Mouse (Mus musculus) kidney, embryonic 16.5 days (tissue): ENCODE measurements around the gene Olfr348. TPM values are rescaled to one million over a fixed set of nuclear protein-coding genes. Genes with fewer than 3 reads are reported as not detected.

Experiments
- ATAC-seq: fragments of 200-750 bp; cut with Nextera tagmentation; 2 replicates; pipeline ENCODE4 v1.8.0; 2017; ENCODE audit warnings: moderate TSS enrichment; ENCODE audit not compliant: low FRiP score, low TSS enrichment
- H3K27ac ChIP-seq: fragments of 300-500 bp; sonication (generic); 2 replicates; pipeline ENCODE4 v1.5.1; 2014; ENCODE audit warnings: low read length
- H3K27me3 ChIP-seq: fragments of 300-500 bp; sonication (generic); 2 replicates; pipeline ENCODE4 v1.6.1; 2014; ENCODE audit warnings: low read length, control low read depth, mixed read lengths; ENCODE audit not compliant: insufficient read depth
- H3K36me3 ChIP-seq: fragments of 300-500 bp; sonication (generic); 2 replicates; pipeline ENCODE4 v1.6.1; 2014; ENCODE audit warnings: low read length, control low read depth, mixed read lengths; ENCODE audit not compliant: insufficient read depth
- H3K4me1 ChIP-seq: fragments of 300-500 bp; sonication (generic); 2 replicates; pipeline ENCODE4 v1.6.1; 2014; ENCODE audit warnings: low read length, control low read depth, mixed read lengths; ENCODE audit not compliant: insufficient read depth
- H3K4me2 ChIP-seq: fragments of 300-500 bp; sonication (generic); replicated peaks from 2 replicates; pipeline ENCODE4 v1.6.1; 2014; ENCODE audit warnings: low read depth, low read length
- H3K4me3 ChIP-seq: fragments of 300-500 bp; sonication (generic); 2 replicates; pipeline ENCODE4 v1.5.1; 2014; ENCODE audit warnings: mild to moderate bottlenecking, low read length
- H3K9ac ChIP-seq: fragments of 300-500 bp; sonication (generic); replicated peaks from 2 replicates; pipeline ENCODE4 v1.6.1; 2014; ENCODE audit warnings: low read length
- H3K9me3 ChIP-seq: fragments of 300-500 bp; sonication (generic); 2 replicates; pipeline ENCODE4 v1.6.1; 2016; ENCODE audit warnings: low read length, control low read depth
- WGBS: fragments of 180-500 bp; shearing (Covaris S2); extraction: QIAGEN DNeasy Blood & Tissue Kit; methylation state at CpG from one replicate; pipeline ENCODE4 v1.1.7; 2014; 5-methylcytosine and 5-hydroxymethylcytosine counted together
- polyA plus RNA-seq: library from polyadenylated mRNA; unstranded; fragments of >200 nt; fragmentation: Nextera tagmentation; extraction: Ambion mirVana; gene quantifications from 2 replicates; pipeline ENCODE4 v1.2.1, GENCODE M21; 2015

Olfr348 gene
- not detected in 2 replicates for polyA plus RNA-seq

DNA sequence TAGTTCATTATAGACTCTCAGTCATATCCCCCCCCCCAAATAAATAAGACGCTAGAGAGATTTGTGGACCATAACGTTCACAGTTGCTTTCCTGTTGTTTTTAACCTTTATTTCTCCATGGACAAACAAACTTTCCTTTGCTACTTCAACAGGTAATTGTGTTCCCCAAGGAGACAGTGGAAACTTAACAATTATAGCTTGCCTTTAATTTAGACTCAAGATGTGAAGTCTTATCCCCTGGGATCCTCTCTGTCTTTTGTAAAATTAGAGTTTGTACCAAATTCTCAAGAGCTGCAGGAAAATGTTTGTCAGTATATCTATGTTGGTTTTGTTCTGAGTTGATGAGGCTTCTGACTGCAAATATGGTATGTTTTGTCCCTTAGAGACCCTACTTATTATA lies at the start of gene Olfr348:
Gene Olfr348, plus strand, starts transcription at position 301 of the 400 bp plus-strand sequence.
- 76% methylated on average over 2 of the region's 2 CpGs for WGBS

DNA sequence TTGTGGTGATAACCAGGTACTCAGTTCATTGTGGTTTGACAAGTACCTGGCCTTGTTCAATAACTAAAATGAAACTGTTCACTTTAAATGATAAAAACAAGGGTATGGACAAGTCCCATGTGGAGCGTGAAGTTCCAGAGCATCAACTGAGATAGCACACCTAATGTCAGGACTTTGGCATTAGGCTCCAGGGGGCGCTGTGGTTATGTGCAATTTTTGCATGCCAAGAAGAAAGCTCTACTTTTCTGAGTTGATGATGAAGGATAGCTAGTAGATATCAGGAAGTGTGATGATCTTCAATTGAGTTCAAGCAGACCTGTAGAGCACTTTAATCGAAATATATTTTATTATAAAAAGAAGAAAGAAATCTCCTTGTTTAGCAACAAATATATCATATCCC lies 47.9 kb upstream of the Olfr348 start:
- Histone ChIP-seq H3K4me3 (no peak overlapping the region), H3K36me3 (no peaks in the 10 kb centered on the region), H3K9ac (no peak overlapping the region), H3K4me2 (no peak overlapping the region), H3K27ac (no peak overlapping the region), H3K9me3 (peaks cover 3% of the 10 kb centered on the region; the same call in 1 of the 2 replicates), H3K4me1 (no peaks in the 10 kb centered on the region), H3K27me3 (no peaks in the 10 kb centered on the region)
- no peak for ATAC-seq
- WGBS, result 52% methylated on average over 3 of the region's 3 CpGs

More for the DNA sequence above, at the start of gene Olfr348:
- Histone ChIP-seq H3K9me3 (peaks cover 6% of the 10 kb centered on the region; the same call in 1 of the 2 replicates), H3K36me3 (no peaks in the 10 kb centered on the region), H3K9ac (no peak within 1 kb of the TSS), H3K4me1 (no peaks in the 10 kb centered on the region), H3K4me3 (no peak within 1 kb of the TSS), H3K27me3 (no peaks in the 10 kb centered on the region), H3K4me2 (no peak within 1 kb of the TSS), H3K27ac (no peak within 1 kb of the TSS)
- ATAC-seq, result no peak

DNA sequence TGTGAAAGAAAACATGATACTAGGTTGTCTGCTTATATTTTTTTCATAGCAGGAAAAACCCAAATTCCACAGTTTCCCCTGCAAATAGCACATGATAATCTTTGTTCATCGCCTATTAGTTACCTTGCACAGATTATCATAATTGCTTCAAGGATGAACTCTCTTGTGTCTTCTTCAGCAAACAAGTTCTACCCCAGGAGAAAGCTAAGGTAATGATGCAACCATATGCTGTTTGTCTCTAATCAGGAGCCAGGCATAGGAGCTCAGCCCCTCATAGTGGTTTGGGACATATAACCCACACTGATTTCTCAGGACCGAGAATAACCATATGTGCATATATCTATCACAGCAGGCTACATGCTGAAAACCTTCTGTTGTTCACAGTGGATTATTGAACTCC lies 6.2 kb downstream of the Olfr348 start, which contains the start of gene Olfr50:
Gene Olfr50, plus strand, starts transcription at position 301 of the 400 bp plus-strand sequence.
- no peak within 1 kb of the TSS for H3K4me3 ChIP-seq
- no peak for ATAC-seq
- H3K4me1 ChIP-seq, result no peaks in the 10 kb centered on the region
- no peak within 1 kb of the TSS for H3K9ac ChIP-seq
- H3K4me2 ChIP-seq, result no peak within 1 kb of the TSS
- no peak within 1 kb of the TSS for H3K27ac ChIP-seq
- H3K27me3 ChIP-seq, result no peaks in the 10 kb centered on the region
- peaks cover 14% of the 10 kb centered on the region; the same call in 1 of the 2 replicates for H3K9me3 ChIP-seq
- no peaks in the 10 kb centered on the region for H3K36me3 ChIP-seq
- WGBS, result 81% methylated on average over 2 of the region's 2 CpGs

DNA sequence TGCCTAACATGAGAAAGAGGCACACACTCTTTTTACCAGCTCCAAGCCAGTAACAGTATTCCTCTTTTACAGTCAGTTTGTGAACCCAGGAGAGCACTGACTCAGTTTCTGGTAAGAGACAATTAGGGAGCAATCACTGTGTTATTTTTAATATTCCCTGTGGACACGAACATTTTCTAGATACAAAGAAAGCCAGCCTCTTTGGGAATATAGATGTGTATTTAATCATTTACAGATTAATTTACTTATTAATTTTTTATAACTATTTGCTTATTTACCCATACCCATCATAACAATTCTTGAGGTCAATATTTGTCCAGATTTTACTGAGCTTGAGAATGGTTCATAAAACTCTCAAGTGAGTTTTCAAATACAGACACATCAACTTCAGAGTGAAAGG lies 32.9 kb downstream of the Olfr348 start, which contains the start of gene Olfr3:
Gene Olfr3, minus strand, starts transcription at position 101 of the 400 bp plus-strand sequence.
- Histone ChIP-seq H3K36me3 (no peaks in the 10 kb centered on the region), H3K4me1 (no peaks in the 10 kb centered on the region), H3K9ac (no peak within 1 kb of the TSS), H3K4me3 (no peak within 1 kb of the TSS), H3K4me2 (no peak within 1 kb of the TSS), H3K27ac (no peak within 1 kb of the TSS), H3K9me3 (peaks cover 9% of the 10 kb centered on the region), H3K27me3 (no peaks in the 10 kb centered on the region)
- WGBS, result 71% methylated on average over 1 of the region's 1 CpGs
- ATAC-seq, result no peak

Other genes with a start within 250 kb of the Olfr348 start
- gene Olfr344, start 217.6 kb upstream of the Olfr348 start, polyA plus RNA-seq, result not detected in 2 replicates
- gene Olfr345, start 144.2 kb upstream of the Olfr348 start, polyA plus RNA-seq, result not detected in 2 replicates
- not detected in 2 replicates for gene Olfr346, start 98.5 kb upstream of the Olfr348 start, polyA plus RNA-seq
- not detected in 2 replicates for gene Olfr347, start 52.4 kb upstream of the Olfr348 start, polyA plus RNA-seq
- gene Olfr50, start 6.3 kb downstream of the Olfr348 start, polyA plus RNA-seq, result not detected in 2 replicates
- gene Olfr3, start 32.8 kb downstream of the Olfr348 start, polyA plus RNA-seq, result not detected in 2 replicates
- not detected in 2 replicates for gene Olfr350, start 62.0 kb downstream of the Olfr348 start, polyA plus RNA-seq
- gene Olfr351, start 78.4 kb downstream of the Olfr348 start, polyA plus RNA-seq, result not detected in 2 replicates
- not detected in 2 replicates for gene Olfr352, start 84.2 kb downstream of the Olfr348 start, polyA plus RNA-seq
- gene Olfr353, start 108.7 kb downstream of the Olfr348 start, polyA plus RNA-seq, result not detected in 2 replicates
- not detected in 2 replicates for gene Olfr354, start 121.4 kb downstream of the Olfr348 start, polyA plus RNA-seq
- not detected in 2 replicates for gene Olfr355, start 144.6 kb downstream of the Olfr348 start, polyA plus RNA-seq
- gene Olfr356, start 152.8 kb downstream of the Olfr348 start, polyA plus RNA-seq, result not detected in 2 replicates
- gene Olfr357, start 209.6 kb downstream of the Olfr348 start, polyA plus RNA-seq, result not detected in 2 replicates
- gene Olfr358, start 225.1 kb downstream of the Olfr348 start, polyA plus RNA-seq, result not detected in 2 replicates